ENCODE assay signal across 33 mouse cellular contexts in genomic region chr14:51113476-51113875, GRCm38 (mm10). TPM values are rescaled to one million over a fixed set of nuclear protein-coding genes. Genes with fewer than 3 reads are reported as not detected.
A peak's percentile ranks its signal among the peaks of the same experiment; 100 is the strongest.
DNase-seq lines count a peak whose midpoint lies in the region; ATAC-seq lines count a peak whose summit lies in the region.
"Had no signal": no experiment of that assay in that cellular context is flagged by ENCODE, and none has a peak within 500 bp of the region (broad histone marks: within the 10 kb centered on the region; RNA-seq: fewer than 3 reads in every experiment).

No protein-coding gene starts in this region.

- H3K27ac ChIP-seq in hindbrain, embryonic 16.5 days (ENCODE audit: low read depth, low read length), result no peak overlapping the region
- no peak overlapping the region for H3K27ac ChIP-seq in hindbrain, embryonic 11.5 days (ENCODE audit: low read depth, low read length)
- no peak overlapping the region for H3K27ac ChIP-seq in midbrain, embryonic 11.5 days (ENCODE audit: low read depth, low read length)
- H3K27ac ChIP-seq in midbrain, embryonic 14.5 days (replicated peaks; ENCODE audit: low read depth, low read length), result no peak overlapping the region
- H3K27ac ChIP-seq in embryonic facial prominence, embryonic 10.5 days (replicated peaks), result no peak overlapping the region
- H3K27ac ChIP-seq: hindbrain, embryonic 13.5 days; liver, embryonic 12.5 days; stomach, embryonic 15.5 days had no signal

- no peak overlapping the region for H3K9ac ChIP-seq in hindbrain, embryonic 16.5 days (ENCODE audit: low read depth, low read length)
- H3K9ac ChIP-seq in hindbrain, embryonic 11.5 days (ENCODE audit: low read depth, low read length), result no peak overlapping the region
- H3K9ac ChIP-seq in midbrain, embryonic 11.5 days (ENCODE audit: low read length), result no peak overlapping the region
- no peak overlapping the region for H3K9ac ChIP-seq in midbrain, embryonic 14.5 days (replicated peaks; ENCODE audit: low read length)
- H3K9ac ChIP-seq: hindbrain, embryonic 13.5 days; liver, embryonic 12.5 days; liver, postnatal 0 days; stomach, embryonic 15.5 days had no signal

- 29% methylated on average over 9 of the region's 9 CpGs for WGBS in hindbrain, embryonic 16.5 days
- WGBS in hindbrain, embryonic 11.5 days, result 31% methylated on average over 9 of the region's 9 CpGs
- WGBS in midbrain, embryonic 11.5 days, result 24% methylated on average over 9 of the region's 9 CpGs
- WGBS in midbrain, embryonic 14.5 days, result 26% methylated on average over 9 of the region's 9 CpGs
- 29% methylated on average over 9 of the region's 9 CpGs for WGBS in embryonic facial prominence, embryonic 10.5 days

- no peaks in the 10 kb centered on the region for H3K4me1 ChIP-seq in hindbrain, embryonic 16.5 days (ENCODE audit: control insufficient read depth, insufficient read depth, low read depth, low read length)
- no peaks in the 10 kb centered on the region for H3K4me1 ChIP-seq in hindbrain, embryonic 11.5 days (replicated peaks; ENCODE audit: control insufficient read depth, insufficient read depth, low read length)
- no peaks in the 10 kb centered on the region for H3K4me1 ChIP-seq in midbrain, embryonic 11.5 days (ENCODE audit: control insufficient read depth, insufficient read depth, low read length)
- H3K4me1 ChIP-seq in midbrain, embryonic 14.5 days (ENCODE audit: control insufficient read depth, insufficient read depth, low read length), result no peaks in the 10 kb centered on the region
- peaks cover 9% of the 10 kb centered on the region; the same call in 1 of the 2 replicates for H3K4me1 ChIP-seq in embryonic facial prominence, embryonic 10.5 days
- H3K4me1 ChIP-seq: hindbrain, embryonic 13.5 days; megakaryocyte, embryonic 14.5 days; stomach, embryonic 15.5 days had no signal

- intact Hi-C loops in heart, postnatal 36 days (cut with DNase I), result no loop called here

- no peak overlapping the region for H3K4me3 ChIP-seq in hindbrain, embryonic 16.5 days (ENCODE audit: low read length)
- no peak overlapping the region for H3K4me3 ChIP-seq in hindbrain, embryonic 11.5 days (ENCODE audit: low read depth, low read length)
- no peak overlapping the region for H3K4me3 ChIP-seq in midbrain, embryonic 11.5 days (ENCODE audit: low read depth, low read length)
- H3K4me3 ChIP-seq in midbrain, embryonic 14.5 days (replicated peaks; ENCODE audit: low read depth, low read length), result no peak overlapping the region
- no peak overlapping the region for H3K4me3 ChIP-seq in embryonic facial prominence, embryonic 10.5 days
- H3K4me3 ChIP-seq: erythroblast, embryonic 14.5 days; hindbrain, embryonic 13.5 days; liver, embryonic 12.5 days; megakaryocyte, embryonic 14.5 days; stomach, embryonic 15.5 days had no signal

- H3K9me3 ChIP-seq in hindbrain, embryonic 16.5 days (ENCODE audit: control insufficient read depth, low read length), result no peaks in the 10 kb centered on the region
- H3K9me3 ChIP-seq in hindbrain, embryonic 11.5 days (ENCODE audit: control insufficient read depth, low read length), result no peaks in the 10 kb centered on the region
- no peaks in the 10 kb centered on the region; the same call in 1 of the 2 replicates for H3K9me3 ChIP-seq in midbrain, embryonic 11.5 days (ENCODE audit: control insufficient read depth, low read length)
- no peaks in the 10 kb centered on the region for H3K9me3 ChIP-seq in midbrain, embryonic 14.5 days (ENCODE audit: control insufficient read depth, low read length)
- no peaks in the 10 kb centered on the region; the same call in 1 of the 2 replicates for H3K9me3 ChIP-seq in embryonic facial prominence, embryonic 10.5 days
- H3K9me3 ChIP-seq: liver, embryonic 12.5 days; stomach, embryonic 15.5 days had no signal

- DNase-seq in heart, adult 11 months, result peak; percentile 71
- no peak for DNase-seq in heart, postnatal 36 days
- no peak for DNase-seq in hindbrain, embryonic 11.5 days (ENCODE audit: low spot score)
- no peak for DNase-seq in midbrain, embryonic 11.5 days (ENCODE audit: low spot score, missing footprints)
- no peak for DNase-seq in midbrain, embryonic 14.5 days
- DNase-seq in embryonic facial prominence, embryonic 10.5 days (ENCODE audit: low spot score), result peak; percentile 25
- no peak for DNase-seq in adrenal gland, postnatal 10 days
- DNase-seq: adrenal gland, postnatal 25 days; cerebellum, adult 11-12 months; cerebellum, adult 9-11 months; embryo, embryonic 11 days; gastrocnemius, postnatal 10 days; kidney, adult 18-20 months; layer of hippocampus, postnatal 36 days; left cerebral cortex, postnatal 4 days; liver, postnatal 0 days; lung, postnatal 36 days; right cerebral cortex, postnatal 25 days; thymus, postnatal 14 days had no signal

- no peaks in the 10 kb centered on the region for H3K36me3 ChIP-seq in hindbrain, embryonic 16.5 days (ENCODE audit: control insufficient read depth, insufficient read depth, low read length)
- H3K36me3 ChIP-seq in hindbrain, embryonic 11.5 days (ENCODE audit: control insufficient read depth, insufficient read depth, low read length), result no peaks in the 10 kb centered on the region
- H3K36me3 ChIP-seq in midbrain, embryonic 11.5 days (ENCODE audit: control insufficient read depth, insufficient read depth, low read length), result no peaks in the 10 kb centered on the region
- H3K36me3 ChIP-seq in midbrain, embryonic 14.5 days (ENCODE audit: control insufficient read depth, insufficient read depth, low read length), result no peaks in the 10 kb centered on the region
- no peaks in the 10 kb centered on the region for H3K36me3 ChIP-seq in embryonic facial prominence, embryonic 10.5 days (replicated peaks)
- H3K36me3 ChIP-seq: hindbrain, embryonic 13.5 days; liver, embryonic 12.5 days; stomach, embryonic 15.5 days had no signal

- H3K27me3 ChIP-seq in hindbrain, embryonic 16.5 days (replicated peaks; ENCODE audit: control insufficient read depth, insufficient read depth, low read length), result no peaks in the 10 kb centered on the region
- H3K27me3 ChIP-seq in hindbrain, embryonic 11.5 days (ENCODE audit: control insufficient read depth, insufficient read depth, low read length), result no peaks in the 10 kb centered on the region
- no peaks in the 10 kb centered on the region for H3K27me3 ChIP-seq in midbrain, embryonic 11.5 days (ENCODE audit: control insufficient read depth, insufficient read depth, low read length)
- no peaks in the 10 kb centered on the region for H3K27me3 ChIP-seq in midbrain, embryonic 14.5 days (ENCODE audit: control insufficient read depth, insufficient read depth, low read length)
- H3K27me3 ChIP-seq in embryonic facial prominence, embryonic 10.5 days (replicated peaks; ENCODE audit: low read depth, poor library complexity, severe bottlenecking), result no peaks in the 10 kb centered on the region
- H3K27me3 ChIP-seq: hindbrain, embryonic 13.5 days; stomach, embryonic 15.5 days had no signal

- peak overlapping the region; percentile 14 for H3K4me2 ChIP-seq in hindbrain, embryonic 16.5 days (ENCODE audit: low read length)
- no peak overlapping the region for H3K4me2 ChIP-seq in hindbrain, embryonic 11.5 days (replicated peaks; ENCODE audit: low read depth, low read length)
- 0 out of 2 replicates have a peak overlapping the region, but pooled peaks have one; percentile 3 for H3K4me2 ChIP-seq in midbrain, embryonic 11.5 days
- no peak overlapping the region for H3K4me2 ChIP-seq in midbrain, embryonic 14.5 days (ENCODE audit: low read length)
- H3K4me2 ChIP-seq: hindbrain, embryonic 13.5 days; liver, embryonic 12.5 days; stomach, embryonic 15.5 days had no signal

- no peak for ATAC-seq in hindbrain, embryonic 16.5 days
- no peak for ATAC-seq in hindbrain, embryonic 11.5 days (ENCODE audit: low FRiP score)
- ATAC-seq in midbrain, embryonic 11.5 days (ENCODE audit: low FRiP score), result no peak
- ATAC-seq in midbrain, embryonic 14.5 days (ENCODE audit: low FRiP score, low TSS enrichment), result no peak
- ATAC-seq: liver, embryonic 12.5 days; liver, postnatal 0 days had no signal

RNA-seq across cellular contexts. Expression of gene Eddm3b, which starts 0.8 kb away (rescaled TPM):
- total RNA-seq in heart, postnatal 36 days (2021), result not detected
- polyA plus RNA-seq in hindbrain, embryonic 16.5 days (2015; fragmentation: Nextera tagmentation; extraction: Ambion mirVana), result not detected in 2 replicates
- polyA plus RNA-seq in hindbrain, embryonic 11.5 days (2014; fragmentation: Nextera tagmentation; extraction: Ambion mirVana), result 0.15 and 0.24 TPM in 2 replicates
- polyA plus RNA-seq in midbrain, embryonic 11.5 days (2014; fragmentation: Nextera tagmentation; extraction: Ambion mirVana), result not detected in 2 replicates
- not detected in 2 replicates for polyA plus RNA-seq in midbrain, embryonic 14.5 days (2014; fragmentation: Nextera tagmentation; extraction: Ambion mirVana)
- polyA plus RNA-seq in embryonic facial prominence, embryonic 10.5 days (2016; fragmentation: Nextera tagmentation; extraction: Ambion mirVana), result 0.10 and 0.17 TPM in 2 replicates
- total RNA-seq in adrenal gland, postnatal 10 days (2021), result not detected
- total RNA-seq: adrenal gland, postnatal 25 days; gastrocnemius, postnatal 10 days; layer of hippocampus, postnatal 36 days; left cerebral cortex, postnatal 4 days; MEL; monocyte, adult 5-6 weeks had no signal
- polyA plus RNA-seq: embryonic facial prominence, embryonic 14.5 days; erythroblast, embryonic 14.5 days; forebrain, embryonic 11.5 days; heart, postnatal 0 days; hindbrain, embryonic 13.5 days; large intestine, adult 2 months; liver, embryonic 12.5 days; lung, embryonic 16.5 days; neural tube, embryonic 14.5 days; stomach, embryonic 15.5 days had no signal

RNA-seq across cellular contexts. Expression of gene Rnase6, which starts 10.2 kb away (rescaled TPM):
- under 1 TPM; 0.28 to 0.87 TPM for total RNA-seq in heart, postnatal 36 days (2021)
- 0.84 and 0.93 TPM in 2 replicates for polyA plus RNA-seq in hindbrain, embryonic 16.5 days (2015; fragmentation: Nextera tagmentation; extraction: Ambion mirVana)
- 0.24 TPM in 1 of 2 replicates, not detected in the other for polyA plus RNA-seq in hindbrain, embryonic 11.5 days (2014; fragmentation: Nextera tagmentation; extraction: Ambion mirVana)
- 0.12 TPM in 1 of 2 replicates, not detected in the other for polyA plus RNA-seq in midbrain, embryonic 11.5 days (2014; fragmentation: Nextera tagmentation; extraction: Ambion mirVana)
- polyA plus RNA-seq in midbrain, embryonic 14.5 days (2014; fragmentation: Nextera tagmentation; extraction: Ambion mirVana), result 1.1 TPM in 1 of 2 replicates, not detected in the other
- polyA plus RNA-seq in embryonic facial prominence, embryonic 10.5 days (2016; fragmentation: Nextera tagmentation; extraction: Ambion mirVana), result not detected in 2 replicates
- 1 to 10 TPM; 1.6 to 2.0 TPM for total RNA-seq in adrenal gland, postnatal 10 days (2021)
- polyA plus RNA-seq: forebrain, embryonic 11.5 days; neural tube, embryonic 14.5 days had no signal

RNA-seq across cellular contexts. Expression of gene Ang, which starts 22.5 kb away (rescaled TPM):
- 1 to 10 TPM; 7.7 to 9.5 TPM for total RNA-seq in heart, postnatal 36 days (2021)
- polyA plus RNA-seq in hindbrain, embryonic 16.5 days (2015; fragmentation: Nextera tagmentation; extraction: Ambion mirVana), result 5.1 and 6.2 TPM in 2 replicates
- polyA plus RNA-seq in hindbrain, embryonic 11.5 days (2014; fragmentation: Nextera tagmentation; extraction: Ambion mirVana), result 2.8 and 3.0 TPM in 2 replicates
- polyA plus RNA-seq in midbrain, embryonic 11.5 days (2014; fragmentation: Nextera tagmentation; extraction: Ambion mirVana), result 1.5 and 2.4 TPM in 2 replicates
- polyA plus RNA-seq in midbrain, embryonic 14.5 days (2014; fragmentation: Nextera tagmentation; extraction: Ambion mirVana), result 1.5 and 2.7 TPM in 2 replicates
- polyA plus RNA-seq in embryonic facial prominence, embryonic 10.5 days (2016; fragmentation: Nextera tagmentation; extraction: Ambion mirVana), result 2.3 and 3.5 TPM in 2 replicates
- total RNA-seq in adrenal gland, postnatal 10 days (2021), result 10 to 100 TPM; 14.3 to 22.4 TPM
- total RNA-seq: MEL; monocyte, adult 5-6 weeks had no signal
- polyA plus RNA-seq: erythroblast, embryonic 14.5 days had no signal

RNA-seq across cellular contexts. Expression of gene Rnase4, which starts 22.6 kb away (rescaled TPM):
- total RNA-seq in heart, postnatal 36 days (2021), result 10 to 100 TPM; 58.7 to 61.0 TPM
- polyA plus RNA-seq in hindbrain, embryonic 16.5 days (2015; fragmentation: Nextera tagmentation; extraction: Ambion mirVana), result 18.2 and 19.8 TPM in 2 replicates
- 17.3 and 19.2 TPM in 2 replicates for polyA plus RNA-seq in hindbrain, embryonic 11.5 days (2014; fragmentation: Nextera tagmentation; extraction: Ambion mirVana)
- polyA plus RNA-seq in midbrain, embryonic 11.5 days (2014; fragmentation: Nextera tagmentation; extraction: Ambion mirVana), result 12.3 and 14.9 TPM in 2 replicates
- polyA plus RNA-seq in midbrain, embryonic 14.5 days (2014; fragmentation: Nextera tagmentation; extraction: Ambion mirVana), result 9.6 and 12.7 TPM in 2 replicates
- 8.3 and 9.0 TPM in 2 replicates for polyA plus RNA-seq in embryonic facial prominence, embryonic 10.5 days (2016; fragmentation: Nextera tagmentation; extraction: Ambion mirVana)
- total RNA-seq in adrenal gland, postnatal 10 days (2021), result 100 to 1,000 TPM in 1 of 2 experiments, 10 to 100 TPM in 1; 78.4 to 110 TPM
- total RNA-seq: MEL had no signal

RNA-seq across cellular contexts. Expression of gene Rnase1, which starts 33.1 kb away (rescaled TPM):
- 1 to 10 TPM in 1 of 2 experiments, under 1 TPM in 1; 0.80 to 1.1 TPM for total RNA-seq in heart, postnatal 36 days (2021)
- polyA plus RNA-seq in hindbrain, embryonic 16.5 days (2015; fragmentation: Nextera tagmentation; extraction: Ambion mirVana), result 0.84 and 0.96 TPM in 2 replicates
- 0.20 TPM in 1 of 2 replicates, not detected in the other for polyA plus RNA-seq in hindbrain, embryonic 11.5 days (2014; fragmentation: Nextera tagmentation; extraction: Ambion mirVana)
- not detected in 2 replicates for polyA plus RNA-seq in midbrain, embryonic 11.5 days (2014; fragmentation: Nextera tagmentation; extraction: Ambion mirVana)
- 0.23 TPM in 1 of 2 replicates, not detected in the other for polyA plus RNA-seq in midbrain, embryonic 14.5 days (2014; fragmentation: Nextera tagmentation; extraction: Ambion mirVana)
- polyA plus RNA-seq in embryonic facial prominence, embryonic 10.5 days (2016; fragmentation: Nextera tagmentation; extraction: Ambion mirVana), result 0.15 TPM in 1 of 2 replicates, not detected in the other
- total RNA-seq in adrenal gland, postnatal 10 days (2021), result not detected
- total RNA-seq: adrenal gland, postnatal 25 days; gastrocnemius, postnatal 10 days; MEL; monocyte, adult 5-6 weeks had no signal
- polyA plus RNA-seq: erythroblast, embryonic 14.5 days; forebrain, embryonic 11.5 days; hindbrain, embryonic 13.5 days; liver, embryonic 12.5 days had no signal

Comparison
In these comparisons a context has a peak if more than half of its experiments do, and no peak if none do; other contexts are left out.
1. DNase-seq: peak in heart, adult 11 months (single experiment) and embryonic facial prominence, embryonic 10.5 days (single experiment); none in heart, postnatal 36 days (0 of 2), hindbrain, embryonic 11.5 days (single experiment), midbrain, embryonic 11.5 days (single experiment), midbrain, embryonic 14.5 days (single experiment) and adrenal gland, postnatal 10 days (single experiment).
2. H3K4me2 ChIP-seq: peak in hindbrain, embryonic 16.5 days (single experiment) and midbrain, embryonic 11.5 days (single experiment); none in hindbrain, embryonic 11.5 days (single experiment) and midbrain, embryonic 14.5 days (single experiment).